Mouse (Mus musculus) liver, embryonic 14.5 days (tissue): ENCODE measurements around the gene Pappa.

Source experiments
- CTCF ChIP-seq: IDR thresholded peaks from 2 replicates; pipeline ENCODE4 v1.5.1; 2016; ENCODE audit warnings: antibody characterized with exemption, low read depth, control low read depth
- EP300 ChIP-seq: IDR thresholded peaks from 2 replicates; pipeline ENCODE4 v1.6.1; 2016; ENCODE audit warnings: antibody characterized with exemption, low read depth

- no peak for TF ChIP-seq EP300
- no peak for TF ChIP-seq CTCF
Measured at GRCm38 (mm10) chr4:65367135-65367534, 243.2 kb downstream of the Pappa start.
